Mouse (Mus musculus) limb, embryonic 14.5 days (tissue): Measurements from ENCODE around the gene 5730522E02Rik. TPM values are rescaled to one million over a fixed set of nuclear protein-coding genes. Genes with fewer than 3 reads are reported as not detected.

Experiments
- ATAC-seq: fragments of 200-750 bp; cut with Nextera tagmentation; 2 replicates; pipeline ENCODE4 v1.8.0; 2017; ENCODE audit warnings: low read depth, moderate number of reproducible peaks, moderate TSS enrichment; ENCODE audit not compliant: low FRiP score
- DNase-seq: peaks from one replicate; pipeline ENCODE4 v3.0.0-alpha.2; 2015; ENCODE audit warnings: low spot score
- H3K27ac ChIP-seq: fragments of 300-500 bp; sonication (generic); replicated peaks from 2 replicates; pipeline ENCODE4 v1.5.1; 2014; ENCODE audit warnings: low read depth, mild to moderate bottlenecking, low read length, moderate library complexity, mixed read lengths
- H3K27me3 ChIP-seq: fragments of 300-500 bp; sonication (generic); 2 replicates; pipeline ENCODE4 v1.6.1; 2014; ENCODE audit warnings: low read length, mixed read lengths; ENCODE audit not compliant: control insufficient read depth, insufficient read depth
- H3K36me3 ChIP-seq: fragments of 300-500 bp; sonication (generic); 2 replicates; pipeline ENCODE4 v1.6.1; 2014; ENCODE audit warnings: mild to moderate bottlenecking, low read length, moderate library complexity, mixed read lengths; ENCODE audit not compliant: control insufficient read depth, insufficient read depth
- H3K4me1 ChIP-seq: fragments of 300-500 bp; sonication (generic); 2 replicates; pipeline ENCODE4 v1.6.1; 2014; ENCODE audit warnings: antibody characterized with exemption, low read length, mixed read lengths; ENCODE audit not compliant: control insufficient read depth, insufficient read depth
- H3K4me2 ChIP-seq: fragments of 300-500 bp; sonication (generic); replicated peaks from 2 replicates; pipeline ENCODE4 v1.6.1; 2014; ENCODE audit warnings: low read depth, mild to moderate bottlenecking, low read length, moderate library complexity; ENCODE audit not compliant: severe bottlenecking
- H3K4me3 ChIP-seq: fragments of 300-500 bp; sonication (generic); replicated peaks from 2 replicates; pipeline ENCODE4 v1.5.1; 2014; ENCODE audit warnings: low read length
- H3K9ac ChIP-seq: fragments of 300-500 bp; sonication (generic); 2 replicates; pipeline ENCODE4 v1.6.1; 2014; ENCODE audit warnings: mild to moderate bottlenecking, low read depth, low read length, moderate library complexity; ENCODE audit not compliant: severe bottlenecking
- H3K9me3 ChIP-seq: fragments of 300-500 bp; sonication (generic); 2 replicates; pipeline ENCODE4 v1.6.1; 2016; ENCODE audit warnings: low read length; ENCODE audit not compliant: control insufficient read depth
- POLR2A ChIP-seq: fragments of 200-500 bp; IDR thresholded peaks from 2 replicates; pipeline ENCODE4 v1.8.0; 2012; ENCODE audit warnings: inconsistent platforms, mild to moderate bottlenecking, moderate library complexity, borderline replicate concordance; ENCODE audit not compliant: insufficient read depth, insufficient read length; ENCODE audit errors: extremely low read depth
- WGBS: fragments of 180-500 bp; shearing (Covaris S2); extraction: QIAGEN DNeasy Blood & Tissue Kit; methylation state at CpG from one replicate; pipeline ENCODE4 v1.1.7; 2014; 5-methylcytosine and 5-hydroxymethylcytosine counted together
- polyA plus RNA-seq, 2 experiments: library from polyadenylated mRNA; depleted of rRNA in 1 of 2; stranded (reverse) in 1 of 2; unstranded in 1 of 2; fragments of >200 nt; fragmentation: Nextera tagmentation in 1 of 2; extraction: Ambion mirVana in 1 of 2; gene quantifications; 2 replicates each; pipeline versions ENCODE4 v1.2.1 to v1.2.3; 2012 to 2014

The 5730522E02Rik gene
- polyA plus RNA-seq, 2 experiments: 4.2 to 4.3 TPM

GRCm38 (mm10) chr11:25679856-25680255, 530.7 kb downstream of the 5730522E02Rik start:
- Histone ChIP-seq H3K36me3 (no peaks in the 10 kb centered on the region), H3K9ac (no peak overlapping the region), H3K9me3 (no peaks in the 10 kb centered on the region), H3K4me1 (no peaks in the 10 kb centered on the region), H3K27me3 (no peaks in the 10 kb centered on the region), H3K4me2 (no peak overlapping the region), H3K4me3 (no peak overlapping the region), H3K27ac (no peak overlapping the region)
- no peak for DNase-seq
- ATAC-seq: no peak
- TF ChIP-seq POLR2A: no peak
- WGBS: 87% methylated on average over 1 of the region's 1 CpGs

GRCm38 (mm10) chr11:25674194-25674593, 536.4 kb downstream of the 5730522E02Rik start:
- Histone ChIP-seq H3K4me1 (no peaks in the 10 kb centered on the region), H3K27me3 (no peaks in the 10 kb centered on the region), H3K27ac (no peak overlapping the region), H3K36me3 (no peaks in the 10 kb centered on the region), H3K9me3 (no peaks in the 10 kb centered on the region), H3K4me3 (no peak overlapping the region), H3K4me2 (no peak overlapping the region), H3K9ac (no peak overlapping the region)
- ATAC-seq: no peak
- 80% methylated on average over 3 of the region's 3 CpGs for WGBS
- no peak for TF ChIP-seq POLR2A
- no peak for DNase-seq

GRCm38 (mm10) chr11:25670018-25670417, 540.5 kb downstream of the 5730522E02Rik start:
- TF ChIP-seq POLR2A: no peak
- Histone ChIP-seq H3K4me2 (no peak overlapping the region), H3K27me3 (no peaks in the 10 kb centered on the region), H3K9me3 (no peaks in the 10 kb centered on the region), H3K4me3 (no peak overlapping the region), H3K27ac (no peak overlapping the region), H3K9ac (no peak overlapping the region), H3K36me3 (no peaks in the 10 kb centered on the region), H3K4me1 (no peaks in the 10 kb centered on the region)
- no peak for DNase-seq
- no peak for ATAC-seq
- 13% methylated on average over 4 of the region's 4 CpGs for WGBS

GRCm38 (mm10) chr11:25664562-25665104, 545.9 kb downstream of the 5730522E02Rik start:
- no peak for ATAC-seq
- no peak overlapping the region for H3K4me2 ChIP-seq
- H3K9me3 ChIP-seq: no peaks in the 10 kb centered on the region
- H3K9ac ChIP-seq: no peak overlapping the region
- no peak overlapping the region for H3K4me3 ChIP-seq
- DNase-seq: no peak
- H3K36me3 ChIP-seq: no peaks in the 10 kb centered on the region
- no peaks in the 10 kb centered on the region for H3K4me1 ChIP-seq
- WGBS: 78% methylated on average over 3 of the region's 3 CpGs
- no peak for TF ChIP-seq POLR2A
- H3K27ac ChIP-seq: no peak overlapping the region
- H3K27me3 ChIP-seq: no peaks in the 10 kb centered on the region

GRCm38 (mm10) chr11:25646282-25646681, 564.3 kb downstream of the 5730522E02Rik start:
- WGBS: 77% methylated on average over 5 of the region's 5 CpGs
- DNase-seq: no peak
- Histone ChIP-seq H3K27me3 (no peaks in the 10 kb centered on the region), H3K4me1 (peaks cover 11% of the 10 kb centered on the region; the same call in 1 of the 2 replicates), H3K4me2 (no peak overlapping the region), H3K36me3 (no peaks in the 10 kb centered on the region), H3K9ac (no peak overlapping the region), H3K27ac (no peak overlapping the region), H3K4me3 (no peak overlapping the region), H3K9me3 (no peaks in the 10 kb centered on the region)
- no peak for ATAC-seq
- TF ChIP-seq POLR2A: no peak
